Mouse (Mus musculus): Measurements from ENCODE around the gene Glis3. TPM values are rescaled to one million over a fixed set of nuclear protein-coding genes. Genes with fewer than 3 reads are reported as not detected.
A peak's percentile ranks its signal among the peaks of the same experiment; 100 is the strongest.

Glis3 gene
- polyA plus RNA-seq, 2 experiments, result 0.08 to 0.14 TPM

DNA sequence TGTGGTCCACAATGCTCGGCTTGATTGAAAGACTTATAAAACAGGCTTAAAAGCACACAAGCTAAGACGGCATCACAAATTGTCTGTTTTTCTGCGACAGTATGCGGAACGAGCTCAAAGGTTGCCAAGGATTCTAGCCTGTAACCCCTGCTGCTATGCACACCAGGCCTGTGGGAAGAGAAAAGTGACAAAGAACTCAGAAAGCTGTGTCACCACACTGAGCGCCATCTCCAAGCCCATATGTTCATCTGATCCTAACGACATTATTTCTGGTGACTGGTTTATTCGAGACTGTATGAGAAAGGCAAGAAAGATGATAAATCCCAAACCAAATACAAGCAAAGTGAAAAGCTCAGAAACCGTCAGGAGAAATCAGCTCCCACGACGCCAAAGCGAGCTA is 144.9 kb downstream of the Glis3 start:
- Histone ChIP-seq H3K4me1 (replicated peaks; ENCODE audit: control insufficient read depth in 2 of 2, insufficient read depth in 2 of 2, low read length in 1 of 2) (no peaks in the 10 kb centered on the region), H3K27ac (no peak overlapping the region), H3K27me3 (ENCODE audit: control insufficient read depth, insufficient read depth, low read length) (no peaks in the 10 kb centered on the region), H3K4me3 (ENCODE audit: insufficient read depth in 1 of 2, low read depth in 2 of 2, low read length in 2 of 2) (no peak overlapping the region), H3K9ac (replicated peaks) (no peak overlapping the region), H3K9me3 (ENCODE audit: control insufficient read depth, low read length) (no peaks in the 10 kb centered on the region), H3K4me2 (ENCODE audit: low read depth) (no peak overlapping the region), H3K36me3 (replicated peaks; ENCODE audit: control insufficient read depth, insufficient read depth, low read depth) (no peaks in the 10 kb centered on the region)
- TF ChIP-seq CTCF (IDR thresholded peaks at IDR 0.05; ENCODE audit: low read depth), result no peak
- 76% methylated on average over 12 of the region's 12 CpGs for WGBS (ENCODE audit: insufficient replicate concordance)
- DNase-seq (ENCODE audit: low read depth in 3 of 3, low spot score in 3 of 3) (no peak), ATAC-seq (ENCODE audit: insufficient read depth) (no peak)

DNA sequence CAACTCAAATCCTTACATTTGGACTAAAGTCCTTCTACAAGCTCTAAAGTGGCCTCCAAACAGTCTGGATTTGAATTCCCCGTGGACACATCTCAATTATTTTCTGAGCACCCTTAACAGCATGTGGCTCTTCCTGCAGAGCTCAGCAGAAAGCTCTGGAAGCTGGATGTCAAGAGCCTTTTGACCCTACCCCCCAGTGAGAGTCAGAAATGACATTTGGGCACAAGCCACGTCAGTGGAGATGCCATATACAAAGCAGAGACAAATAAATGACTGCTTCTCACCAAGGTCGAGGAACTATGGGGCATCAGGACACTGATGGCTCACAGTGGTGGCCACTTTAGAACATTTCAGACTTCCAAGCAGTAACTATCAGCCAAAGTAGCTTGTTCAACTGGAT is 146.3 kb downstream of the Glis3 start:
- no peak overlapping the region for H3K4me3 ChIP-seq (ENCODE audit: insufficient read depth in 1 of 2, low read depth in 2 of 2, low read length in 2 of 2)
- H3K9me3 ChIP-seq (ENCODE audit: control insufficient read depth, low read length), result no peaks in the 10 kb centered on the region
- no peak overlapping the region for H3K4me2 ChIP-seq (ENCODE audit: low read depth)

DNA sequence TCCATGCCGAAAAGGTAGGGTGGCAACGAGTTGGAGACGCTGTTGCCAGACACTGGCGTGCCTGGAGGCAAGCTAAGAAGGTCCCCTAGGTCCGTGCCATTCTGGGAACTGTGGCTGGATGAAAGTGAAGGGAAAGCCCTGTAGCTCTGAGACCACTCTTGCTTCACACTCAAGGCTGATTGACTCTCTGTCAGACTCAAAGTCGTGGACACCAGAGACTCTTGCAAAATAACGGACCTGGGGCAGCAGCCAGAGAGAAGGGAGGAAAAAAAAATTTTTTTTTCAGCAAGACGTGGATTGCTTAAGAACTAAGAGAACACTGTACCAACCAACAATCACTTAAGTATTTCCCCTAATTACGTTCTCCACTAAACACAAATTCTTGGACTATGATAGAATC is 148.1 kb downstream of the Glis3 start:
- H3K36me3 ChIP-seq (replicated peaks; ENCODE audit: control insufficient read depth, insufficient read depth, low read depth), result no peaks in the 10 kb centered on the region
- H3K9ac ChIP-seq (replicated peaks), result no peak overlapping the region
- TF ChIP-seq CTCF (IDR thresholded peaks at IDR 0.05; ENCODE audit: low read depth), result no peak
- no peak for TF ChIP-seq EP300 (IDR thresholded peaks at IDR 0.05; ENCODE audit: low read depth)
- H3K4me2 ChIP-seq (ENCODE audit: low read depth), result no peak overlapping the region
- no peaks in the 10 kb centered on the region for H3K27me3 ChIP-seq (ENCODE audit: control insufficient read depth, insufficient read depth, low read length)
- H3K9me3 ChIP-seq (ENCODE audit: control insufficient read depth, low read length), result no peaks in the 10 kb centered on the region
- no peak for ATAC-seq (ENCODE audit: insufficient read depth)
- DNase-seq (ENCODE audit: low read depth in 3 of 3, low spot score in 3 of 3), result no peak
- H3K4me3 ChIP-seq (ENCODE audit: insufficient read depth in 1 of 2, low read depth in 2 of 2, low read length in 2 of 2), result no peak overlapping the region
- H3K27ac ChIP-seq, result no peak overlapping the region
- 64% methylated on average over 9 of the region's 9 CpGs for WGBS (ENCODE audit: insufficient replicate concordance)
- H3K4me1 ChIP-seq (replicated peaks; ENCODE audit: control insufficient read depth in 2 of 2, insufficient read depth in 2 of 2, low read length in 1 of 2), result no peaks in the 10 kb centered on the region

More for the DNA sequence above, 146.3 kb downstream of the Glis3 start:
- H3K27me3 ChIP-seq (ENCODE audit: control insufficient read depth, insufficient read depth, low read length), result no peaks in the 10 kb centered on the region
- DNase-seq (ENCODE audit: low read depth in 3 of 3, low spot score in 3 of 3) (no peak), ATAC-seq (ENCODE audit: insufficient read depth) (no peak)
- no peak overlapping the region for H3K27ac ChIP-seq
- no peaks in the 10 kb centered on the region for H3K36me3 ChIP-seq (replicated peaks; ENCODE audit: control insufficient read depth, insufficient read depth, low read depth)
- no peaks in the 10 kb centered on the region for H3K4me1 ChIP-seq (replicated peaks; ENCODE audit: control insufficient read depth in 2 of 2, insufficient read depth in 2 of 2, low read length in 1 of 2)
- TF ChIP-seq CTCF (IDR thresholded peaks at IDR 0.05; ENCODE audit: low read depth), result no peak
- TF ChIP-seq EP300 (IDR thresholded peaks at IDR 0.05; ENCODE audit: low read depth), result no peak
- 50% methylated on average over 3 of the region's 3 CpGs for WGBS (ENCODE audit: insufficient replicate concordance)
- H3K9ac ChIP-seq (replicated peaks), result no peak overlapping the region

DNA sequence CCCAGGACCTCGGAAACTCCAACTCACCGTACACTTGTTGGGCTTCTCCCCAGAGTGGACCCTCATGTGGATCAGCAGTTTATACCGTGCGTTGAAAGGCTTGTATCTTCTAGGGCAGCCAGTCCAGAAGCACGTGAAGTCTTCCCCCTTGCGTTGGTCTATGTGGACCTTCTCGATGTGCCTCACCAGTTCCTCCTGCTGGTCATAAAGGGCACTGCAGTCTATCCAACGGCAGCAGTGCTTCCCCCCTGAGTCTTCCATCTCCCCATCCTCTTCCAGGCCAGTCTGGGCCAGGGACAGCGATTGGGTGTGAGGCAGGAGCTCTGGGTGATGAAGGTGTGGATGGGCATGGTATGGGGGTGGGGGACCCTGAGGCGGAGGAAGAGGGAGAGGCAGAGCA is 149.0 kb downstream of the Glis3 start:
- no peak for ATAC-seq (ENCODE audit: insufficient read depth)

DNA sequence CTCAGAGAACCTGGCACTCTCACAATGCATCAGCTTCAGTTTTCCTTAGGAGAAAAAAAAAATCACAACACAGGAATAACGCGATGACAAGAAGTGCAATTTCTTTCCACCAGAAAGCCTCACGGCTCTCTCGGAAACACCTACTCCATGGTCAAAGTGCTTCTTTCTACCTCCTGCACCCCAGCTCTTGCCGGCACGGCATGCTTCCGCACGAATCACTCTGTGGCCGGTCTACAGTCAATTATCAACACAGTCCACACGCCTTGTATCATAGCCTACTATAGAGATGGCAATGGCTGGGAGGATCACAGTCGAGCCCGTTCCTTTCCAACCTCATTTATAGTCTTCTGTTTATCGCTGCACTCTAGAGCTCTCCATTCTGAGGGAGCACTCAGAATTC is 150.9 kb downstream of the Glis3 start:
- DNase-seq (ENCODE audit: low read depth in 3 of 3, low spot score in 3 of 3) (no peak), ATAC-seq (ENCODE audit: insufficient read depth) (no peak)
- H3K9ac ChIP-seq (replicated peaks), result no peak overlapping the region
- no peak overlapping the region for H3K4me2 ChIP-seq (ENCODE audit: low read depth)
- H3K36me3 ChIP-seq (replicated peaks; ENCODE audit: control insufficient read depth, insufficient read depth, low read depth), result no peaks in the 10 kb centered on the region
- no peak overlapping the region for H3K4me3 ChIP-seq (ENCODE audit: insufficient read depth in 1 of 2, low read depth in 2 of 2, low read length in 2 of 2)
- no peaks in the 10 kb centered on the region for H3K27me3 ChIP-seq (ENCODE audit: control insufficient read depth, insufficient read depth, low read length)
- no peaks in the 10 kb centered on the region for H3K9me3 ChIP-seq (ENCODE audit: control insufficient read depth, low read length)
- TF ChIP-seq EP300 (IDR thresholded peaks at IDR 0.05; ENCODE audit: low read depth) (no peak), CTCF (IDR thresholded peaks at IDR 0.05; ENCODE audit: low read depth) (no peak)
- no peaks in the 10 kb centered on the region for H3K4me1 ChIP-seq (replicated peaks; ENCODE audit: control insufficient read depth in 2 of 2, insufficient read depth in 2 of 2, low read length in 1 of 2)
- no peak overlapping the region for H3K27ac ChIP-seq
- WGBS (ENCODE audit: insufficient replicate concordance), result 81% methylated on average over 13 of the region's 13 CpGs

More for the DNA sequence above, 149.0 kb downstream of the Glis3 start:
- H3K4me1 ChIP-seq (replicated peaks; ENCODE audit: control insufficient read depth in 2 of 2, insufficient read depth in 2 of 2, low read length in 1 of 2), result no peaks in the 10 kb centered on the region
- H3K9ac ChIP-seq (replicated peaks), result no peak overlapping the region
- no peak overlapping the region for H3K4me3 ChIP-seq (ENCODE audit: insufficient read depth in 1 of 2, low read depth in 2 of 2, low read length in 2 of 2)
- H3K27me3 ChIP-seq (ENCODE audit: control insufficient read depth, insufficient read depth, low read length), result no peaks in the 10 kb centered on the region
- no peaks in the 10 kb centered on the region for H3K36me3 ChIP-seq (replicated peaks; ENCODE audit: control insufficient read depth, insufficient read depth, low read depth)
- H3K27ac ChIP-seq, result no peak overlapping the region
- H3K9me3 ChIP-seq (ENCODE audit: control insufficient read depth, low read length), result no peaks in the 10 kb centered on the region
- DNase-seq (ENCODE audit: low read depth in 3 of 3, low spot score in 3 of 3), result peak in 2 of 3 experiments; percentile 2 to 4
- TF ChIP-seq CTCF (IDR thresholded peaks at IDR 0.05; ENCODE audit: low read depth) (peak; percentile 93), EP300 (IDR thresholded peaks at IDR 0.05; ENCODE audit: low read depth) (no peak)
- H3K4me2 ChIP-seq (ENCODE audit: low read depth), result no peak overlapping the region
- WGBS (ENCODE audit: insufficient replicate concordance), result 40% methylated on average over 10 of the region's 10 CpGs

Measured in liver, embryonic 14.5 days (tissue).